Mouse (Mus musculus): Measurements from ENCODE around the gene Stx6. TPM values are rescaled to one million over a fixed set of nuclear protein-coding genes. Genes with fewer than 3 reads are reported as not detected.
A peak's percentile ranks its signal among the peaks of the same experiment; 100 is the strongest.

Stx6 gene
- polyA plus RNA-seq, 1 experiment from 2014 or later = 124 TPM

DNA sequence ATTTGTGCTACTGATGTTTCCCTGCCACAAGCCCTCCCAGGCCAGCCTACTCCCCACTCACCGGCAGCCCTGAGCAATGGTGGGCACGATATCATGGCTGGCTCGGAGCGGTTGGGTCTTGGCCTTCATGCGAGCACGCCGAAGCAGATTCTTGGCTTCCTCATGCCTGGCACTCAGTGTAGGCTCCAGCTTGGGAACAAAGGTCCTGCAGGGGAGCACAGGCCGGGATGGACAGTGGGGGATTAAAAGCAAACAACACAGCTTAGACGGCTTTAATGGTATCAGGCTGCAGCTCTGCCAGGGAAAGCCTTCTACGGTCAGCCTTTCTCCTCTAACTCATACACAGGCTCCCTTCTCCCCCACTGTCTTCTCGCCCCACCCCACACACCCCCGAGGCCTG is 73.9 kb downstream of the Stx6 start:
- Histone ChIP-seq H3K9me3 (ENCODE audit: control insufficient read depth, low read length) (no peaks in the 10 kb centered on the region), H3K36me3 (ENCODE audit: control insufficient read depth, insufficient read depth, low read length) (no peaks in the 10 kb centered on the region), H3K27ac (replicated peaks; ENCODE audit: low read depth, low read length) (peak overlapping the region; percentile 94), H3K4me3 (replicated peaks; ENCODE audit: low read depth, low read length) (no peak overlapping the region), H3K9ac (replicated peaks; ENCODE audit: low read length) (no peak overlapping the region), H3K4me2 (ENCODE audit: low read length) (no peak overlapping the region), H3K27me3 (ENCODE audit: control insufficient read depth, insufficient read depth, low read length) (no peaks in the 10 kb centered on the region), H3K4me1 (ENCODE audit: control insufficient read depth, insufficient read depth, low read length) (peaks cover 73% of the 10 kb centered on the region)
- ATAC-seq (ENCODE audit: low FRiP score, low TSS enrichment) (no peak), DNase-seq (peak; percentile 16)
- WGBS = 39% methylated on average over 12 of the region's 12 CpGs

DNA sequence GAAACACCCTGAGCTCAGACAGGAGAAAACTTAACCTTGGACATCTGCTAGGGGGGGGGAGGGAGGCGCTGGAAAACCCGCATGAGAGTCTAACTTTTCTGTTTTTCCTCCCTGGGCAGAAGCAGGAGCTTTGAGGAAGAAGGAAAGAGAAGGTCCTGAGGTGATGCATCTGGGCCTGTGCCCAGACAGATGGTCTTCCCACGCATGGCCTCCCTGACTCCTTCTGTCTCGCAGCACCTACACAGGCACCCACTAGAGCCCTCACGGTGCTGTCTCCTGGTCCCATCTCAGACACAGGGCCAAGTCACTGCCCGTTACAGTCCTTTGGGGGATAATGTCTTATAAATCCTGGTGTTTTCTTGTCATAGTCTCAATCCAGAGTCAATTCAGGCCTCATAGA is 74.3 kb downstream of the Stx6 start:
- Histone ChIP-seq H3K4me1 (ENCODE audit: control insufficient read depth, insufficient read depth, low read length) (peaks cover 74% of the 10 kb centered on the region), H3K27me3 (ENCODE audit: control insufficient read depth, insufficient read depth, low read length) (no peaks in the 10 kb centered on the region), H3K36me3 (ENCODE audit: control insufficient read depth, insufficient read depth, low read length) (no peaks in the 10 kb centered on the region), H3K9me3 (ENCODE audit: control insufficient read depth, low read length) (no peaks in the 10 kb centered on the region), H3K27ac (replicated peaks; ENCODE audit: low read depth, low read length) (peak overlapping the region; percentile 94), H3K9ac (replicated peaks; ENCODE audit: low read length) (no peak overlapping the region), H3K4me2 (ENCODE audit: low read length) (no peak overlapping the region), H3K4me3 (replicated peaks; ENCODE audit: low read depth, low read length) (no peak overlapping the region)
- 72% methylated on average over 6 of the region's 6 CpGs for WGBS
- ATAC-seq (ENCODE audit: low FRiP score, low TSS enrichment) (no peak), DNase-seq (peak; percentile 5)

DNA sequence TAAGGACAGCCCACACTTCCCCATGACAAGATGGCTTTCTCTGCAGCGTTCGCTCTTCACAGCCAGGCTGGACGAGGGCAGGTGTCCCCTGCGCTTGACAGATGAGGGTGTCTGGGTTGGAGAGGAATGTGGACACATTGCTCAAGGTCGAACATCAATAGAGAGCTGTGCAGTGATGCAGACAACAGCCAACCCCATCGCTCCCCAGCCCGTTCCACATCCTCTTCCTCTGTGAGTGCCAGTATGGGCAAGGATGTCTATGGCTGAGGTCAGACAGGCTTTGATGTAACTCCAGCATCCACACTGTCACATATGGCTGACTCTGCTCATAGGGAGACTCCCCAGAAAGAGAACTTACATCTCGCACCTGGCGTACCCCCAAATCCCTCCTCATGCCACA is 74.9 kb downstream of the Stx6 start:
- Histone ChIP-seq H3K4me2 (ENCODE audit: low read length) (0 out of 2 replicates have a peak overlapping the region, but pooled peaks have one; percentile 12), H3K27ac (replicated peaks; ENCODE audit: low read depth, low read length) (peak overlapping the region; percentile 94), H3K4me1 (ENCODE audit: control insufficient read depth, insufficient read depth, low read length) (peaks cover 73% of the 10 kb centered on the region), H3K9ac (replicated peaks; ENCODE audit: low read length) (peak overlapping the region; percentile 20; the same call in 1 of the 2 replicates), H3K36me3 (ENCODE audit: control insufficient read depth, insufficient read depth, low read length) (no peaks in the 10 kb centered on the region), H3K9me3 (ENCODE audit: control insufficient read depth, low read length) (no peaks in the 10 kb centered on the region), H3K4me3 (replicated peaks; ENCODE audit: low read depth, low read length) (no peak overlapping the region), H3K27me3 (ENCODE audit: control insufficient read depth, insufficient read depth, low read length) (no peaks in the 10 kb centered on the region)
- 82% methylated on average over 9 of the region's 9 CpGs for WGBS
- no peak for ATAC-seq (ENCODE audit: low FRiP score, low TSS enrichment)
- DNase-seq = no peak

DNA sequence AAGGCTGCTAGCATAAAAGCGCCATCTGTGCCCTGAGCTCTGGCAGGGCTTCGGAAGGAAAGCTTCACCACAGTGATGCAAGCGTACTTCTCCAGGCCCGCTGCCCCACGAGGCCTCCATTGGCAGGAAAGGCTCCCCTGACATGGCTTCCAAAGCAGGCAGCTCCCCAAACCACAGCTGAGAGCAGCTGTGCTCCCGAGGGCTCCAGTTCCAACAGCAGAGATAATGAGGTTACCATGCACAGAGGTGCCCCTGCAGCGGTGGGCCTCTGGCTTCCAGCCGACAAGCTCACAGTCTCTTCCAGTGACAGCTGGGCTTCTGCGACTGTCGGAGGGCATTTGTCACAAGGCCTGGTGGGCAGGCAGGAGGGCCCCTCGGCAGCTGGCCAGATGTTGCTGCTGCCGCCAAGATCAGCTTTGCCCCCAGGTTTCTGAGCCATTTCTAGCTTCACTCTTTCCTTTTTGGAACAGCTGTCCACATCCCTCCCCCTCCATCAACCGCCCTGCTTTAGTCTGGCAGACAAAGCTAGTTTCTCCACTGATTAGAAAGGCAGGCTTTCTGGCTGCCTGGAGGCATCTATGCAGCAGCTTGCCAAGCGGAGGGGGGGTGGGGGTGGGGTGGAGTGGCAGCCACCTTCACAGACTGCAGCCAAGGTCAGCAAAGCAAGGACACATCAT is 75.6 kb downstream of the Stx6 start:
- Histone ChIP-seq H3K9ac (replicated peaks; ENCODE audit: low read length) (peak overlapping the region; percentile 20; the same call in 1 of the 2 replicates), H3K27ac (replicated peaks; ENCODE audit: low read depth, low read length) (peak overlapping the region; percentile 94), H3K4me1 (ENCODE audit: control insufficient read depth, insufficient read depth, low read length) (peaks cover 66% of the 10 kb centered on the region), H3K4me2 (ENCODE audit: low read length) (0 out of 2 replicates have a peak overlapping the region, but pooled peaks have one; percentile 12), H3K27me3 (ENCODE audit: control insufficient read depth, insufficient read depth, low read length) (no peaks in the 10 kb centered on the region), H3K9me3 (ENCODE audit: control insufficient read depth, low read length) (no peaks in the 10 kb centered on the region), H3K36me3 (ENCODE audit: control insufficient read depth, insufficient read depth, low read length) (no peaks in the 10 kb centered on the region), H3K4me3 (replicated peaks; ENCODE audit: low read depth, low read length) (no peak overlapping the region)
- WGBS = 10% methylated on average over 14 of the region's 14 CpGs
- ATAC-seq (ENCODE audit: low FRiP score, low TSS enrichment) (peak; percentile 46), DNase-seq (peak; percentile 78)

DNA sequence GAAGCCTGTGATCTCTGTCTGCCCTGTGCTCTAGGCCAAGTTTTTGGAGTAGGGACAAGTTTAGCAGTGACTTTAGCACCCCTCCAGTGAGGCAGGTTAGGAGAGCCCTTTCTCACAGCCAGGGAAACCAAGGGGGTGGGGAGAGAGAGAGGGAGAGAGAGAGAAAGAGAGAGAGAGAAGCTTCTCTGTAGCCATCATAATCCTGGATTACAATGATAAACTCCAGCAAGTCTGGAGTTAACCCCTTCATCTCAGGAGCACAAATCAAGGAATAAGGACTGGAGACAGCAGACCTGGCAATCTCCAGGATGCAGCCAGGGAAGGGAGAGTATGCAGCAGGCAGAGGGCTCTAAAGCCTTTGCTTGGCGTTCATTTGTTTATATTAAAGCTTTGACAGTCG is 77.1 kb downstream of the Stx6 start:
- no peak overlapping the region for H3K4me3 ChIP-seq (replicated peaks; ENCODE audit: low read depth, low read length)
- H3K27me3 ChIP-seq (ENCODE audit: control insufficient read depth, insufficient read depth, low read length) = no peaks in the 10 kb centered on the region
- H3K27ac ChIP-seq (replicated peaks; ENCODE audit: low read depth, low read length) = no peak overlapping the region; the same call in 1 of the 2 replicates
- H3K9me3 ChIP-seq (ENCODE audit: control insufficient read depth, low read length) = no peaks in the 10 kb centered on the region
- DNase-seq = peak; percentile 40
- ATAC-seq (ENCODE audit: low FRiP score, low TSS enrichment) = no peak
- WGBS = 34% methylated on average over 2 of the region's 2 CpGs
- H3K4me2 ChIP-seq (ENCODE audit: low read length) = no peak overlapping the region
- peaks cover 58% of the 10 kb centered on the region for H3K4me1 ChIP-seq (ENCODE audit: control insufficient read depth, insufficient read depth, low read length)
- H3K9ac ChIP-seq (replicated peaks; ENCODE audit: low read length) = no peak overlapping the region
- H3K36me3 ChIP-seq (ENCODE audit: control insufficient read depth, insufficient read depth, low read length) = no peaks in the 10 kb centered on the region

DNA sequence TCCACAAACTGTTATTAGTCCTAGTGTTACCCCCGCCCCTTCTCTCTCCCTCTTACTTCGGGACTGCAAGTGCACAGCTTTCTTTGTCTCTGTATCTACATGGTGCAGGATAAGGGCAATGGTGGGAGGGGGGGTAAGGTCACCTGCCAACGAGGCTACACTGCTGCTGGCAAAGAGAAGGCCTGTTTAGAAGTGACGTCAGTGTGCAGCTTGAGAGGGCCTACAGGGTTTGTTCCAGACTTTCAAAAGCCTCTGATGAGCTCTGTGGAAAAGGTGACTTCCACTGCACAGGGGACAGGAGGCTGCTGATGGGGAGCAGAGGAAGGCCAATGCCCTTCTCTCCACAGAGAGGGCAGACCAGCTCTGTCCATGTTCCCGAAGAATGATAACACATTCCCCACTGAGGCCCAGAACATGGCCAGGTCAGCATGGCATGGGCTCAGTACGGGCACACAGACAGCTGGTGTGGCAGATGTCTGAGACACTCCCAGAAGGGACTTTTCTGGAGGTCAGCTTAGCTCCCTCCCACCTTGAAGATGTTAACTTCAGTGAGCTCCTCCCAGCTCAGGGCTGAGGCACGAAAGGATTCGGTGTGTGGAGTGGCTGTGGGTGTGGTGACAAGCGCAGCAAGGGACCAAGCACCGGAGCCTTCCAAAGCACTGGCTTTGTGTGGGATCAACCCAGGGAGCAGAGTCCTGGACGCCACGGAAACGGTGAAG is 78.0 kb downstream of the Stx6 start:
- H3K27me3 ChIP-seq (ENCODE audit: control insufficient read depth, insufficient read depth, low read length) = no peaks in the 10 kb centered on the region
- H3K27ac ChIP-seq (replicated peaks; ENCODE audit: low read depth, low read length) = peak overlapping the region; percentile 0; the same call in 1 of the 2 replicates
- H3K9ac ChIP-seq (replicated peaks; ENCODE audit: low read length) = no peak overlapping the region
- H3K4me3 ChIP-seq (replicated peaks; ENCODE audit: low read depth, low read length) = no peak overlapping the region
- WGBS = 25% methylated on average over 13 of the region's 13 CpGs
- ATAC-seq (ENCODE audit: low FRiP score, low TSS enrichment) = no peak
- no peaks in the 10 kb centered on the region for H3K36me3 ChIP-seq (ENCODE audit: control insufficient read depth, insufficient read depth, low read length)
- no peak overlapping the region for H3K4me2 ChIP-seq (ENCODE audit: low read length)
- no peaks in the 10 kb centered on the region for H3K9me3 ChIP-seq (ENCODE audit: control insufficient read depth, low read length)
- DNase-seq = peak; percentile 33
- peaks cover 58% of the 10 kb centered on the region for H3K4me1 ChIP-seq (ENCODE audit: control insufficient read depth, insufficient read depth, low read length)

DNA sequence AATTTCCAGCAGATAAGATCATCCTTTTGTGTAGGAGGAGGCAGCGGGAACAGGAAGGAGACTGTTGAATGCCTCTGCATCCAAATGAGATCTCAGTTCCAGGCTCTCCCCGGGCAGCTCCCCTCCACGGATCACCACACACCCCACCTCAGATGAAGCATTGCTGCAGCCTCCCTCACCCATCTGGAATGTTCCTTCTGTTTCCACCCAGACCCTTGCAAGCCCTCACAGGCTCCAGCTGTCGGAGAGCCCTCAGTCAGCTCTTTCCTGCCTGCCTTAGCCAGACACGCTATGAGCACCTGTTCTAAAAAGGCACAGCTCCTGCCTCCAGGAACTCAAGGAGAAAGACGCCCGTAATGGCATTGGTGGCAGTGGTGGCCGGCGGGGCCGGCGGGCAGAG is 78.9 kb downstream of the Stx6 start:
- H3K4me2 ChIP-seq (ENCODE audit: low read length) = no peak overlapping the region
- DNase-seq (peak; percentile 8), ATAC-seq (ENCODE audit: low FRiP score, low TSS enrichment) (no peak)
- WGBS = 67% methylated on average over 11 of the region's 11 CpGs
- no peaks in the 10 kb centered on the region for H3K27me3 ChIP-seq (ENCODE audit: control insufficient read depth, insufficient read depth, low read length)
- H3K4me3 ChIP-seq (replicated peaks; ENCODE audit: low read depth, low read length) = no peak overlapping the region
- no peaks in the 10 kb centered on the region for H3K9me3 ChIP-seq (ENCODE audit: control insufficient read depth, low read length)
- H3K4me1 ChIP-seq (ENCODE audit: control insufficient read depth, insufficient read depth, low read length) = peaks cover 53% of the 10 kb centered on the region
- H3K36me3 ChIP-seq (ENCODE audit: control insufficient read depth, insufficient read depth, low read length) = no peaks in the 10 kb centered on the region
- H3K9ac ChIP-seq (replicated peaks; ENCODE audit: low read length) = no peak overlapping the region; the same call in 1 of the 2 replicates
- H3K27ac ChIP-seq (replicated peaks; ENCODE audit: low read depth, low read length) = no peak overlapping the region

DNA sequence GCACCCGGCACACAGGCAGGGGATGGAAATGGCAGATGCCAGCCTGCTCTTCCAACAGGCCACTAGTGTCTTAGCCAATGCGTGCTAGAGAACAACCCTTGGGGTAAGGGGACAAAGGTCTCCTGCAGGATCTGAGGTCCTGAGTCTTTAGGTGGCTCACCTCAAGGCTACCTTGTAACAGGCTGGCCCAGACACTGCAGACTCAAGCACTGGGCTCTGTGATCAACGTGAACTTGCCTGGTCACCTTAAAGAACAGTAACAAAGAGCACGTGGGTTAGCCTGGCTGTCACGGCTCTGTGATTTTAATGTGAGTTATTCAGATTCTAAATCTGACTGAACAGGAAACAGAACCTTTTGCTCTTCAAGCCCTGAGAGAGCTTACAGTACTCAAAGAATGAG is 79.6 kb downstream of the Stx6 start:
- 81% methylated on average over 5 of the region's 5 CpGs for WGBS
- no peak for ATAC-seq (ENCODE audit: low FRiP score, low TSS enrichment)
- Histone ChIP-seq H3K4me1 (ENCODE audit: control insufficient read depth, insufficient read depth, low read length) (peaks cover 45% of the 10 kb centered on the region), H3K4me2 (ENCODE audit: low read length) (no peak overlapping the region), H3K9me3 (ENCODE audit: control insufficient read depth, low read length) (no peaks in the 10 kb centered on the region), H3K9ac (replicated peaks; ENCODE audit: low read length) (no peak overlapping the region), H3K4me3 (replicated peaks; ENCODE audit: low read depth, low read length) (no peak overlapping the region), H3K27ac (replicated peaks; ENCODE audit: low read depth, low read length) (no peak overlapping the region), H3K27me3 (ENCODE audit: control insufficient read depth, insufficient read depth, low read length) (no peaks in the 10 kb centered on the region), H3K36me3 (ENCODE audit: control insufficient read depth, insufficient read depth, low read length) (no peaks in the 10 kb centered on the region)
- DNase-seq = peak; percentile 1

All from midbrain, embryonic 14.5 days (tissue).